Mouse (Mus musculus) embryonic fibroblast, embryonic 13.5 days (primary cell): ENCODE data around the gene Tnfrsf9.

ENCODE experiments used
- CTCF ChIP-seq: IDR thresholded peaks from 2 replicates; pipeline ENCODE4 v1.5.1; 2011; ENCODE audit warnings: mild to moderate bottlenecking, control low read depth, low read length, moderate library complexity, borderline replicate concordance; ENCODE audit not compliant: insufficient read depth
- POLR2A ChIP-seq: IDR thresholded peaks from 2 replicates; pipeline ENCODE4 v1.6.1; 2011; ENCODE audit warnings: low read depth, mild to moderate bottlenecking, control low read depth, low read length, moderate library complexity

DNA sequence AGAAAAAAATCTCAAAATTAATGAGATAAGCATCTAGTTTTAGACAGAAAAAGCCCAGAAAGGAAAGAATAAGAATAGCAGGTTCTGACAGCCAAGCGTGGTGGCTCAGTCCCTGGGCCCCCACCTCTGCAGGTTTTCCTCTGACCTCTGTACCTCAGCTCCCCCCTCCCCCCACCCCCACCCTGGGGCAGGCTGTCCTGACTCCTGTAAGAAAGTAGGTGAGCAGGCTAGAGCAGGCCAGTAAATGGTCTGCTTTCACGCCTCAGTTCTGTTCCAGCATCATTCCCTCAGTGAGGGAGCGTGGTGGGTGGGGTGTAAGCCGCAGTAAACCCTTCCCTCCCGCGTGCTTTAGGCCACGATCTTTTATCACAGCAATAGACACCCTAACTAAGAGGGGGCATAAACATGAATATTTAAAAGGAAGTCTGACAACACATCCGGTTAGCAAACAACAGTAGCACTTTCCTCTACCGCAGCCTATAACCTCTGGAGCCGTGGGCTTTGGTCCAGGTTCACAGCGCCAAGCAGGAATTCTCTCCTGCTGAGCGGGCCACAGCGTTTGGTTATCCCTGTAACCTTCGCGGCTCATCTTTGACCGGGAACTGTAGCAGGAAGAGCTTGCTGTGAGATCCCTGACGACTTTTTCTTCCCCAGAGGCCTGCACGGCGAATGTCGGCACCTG is 24.9 kb upstream of the Tnfrsf9 start:
- TF ChIP-seq CTCF (no peak), POLR2A (no peak)
